Mouse (Mus musculus) megakaryocyte-erythroid progenitor cell, adult 5-6 weeks (primary cell): Measurements from ENCODE around the gene Mthfd1l. TPM values are rescaled to one million over a fixed set of nuclear protein-coding genes. Genes with fewer than 3 reads are reported as not detected.
"Not testable (repeated sequence)": the region's sequence is repeated elsewhere in the genome, so short reads cannot be mapped to it uniquely, and the experiment has no call there.

Experiments
- ATAC-seq: replicated peaks from 2 replicates; pipeline ENCODE4 v1.8.0; 2016; ENCODE audit warnings: mild to moderate bottlenecking, inconsistent platforms; ENCODE audit not compliant: severe bottlenecking, poor library complexity, low FRiP score, low TSS enrichment
- total RNA-seq, 2 experiments: library from RNA; stranded (forward) in 1 of 2; stranded (reverse) in 1 of 2; fragments of 200-1000, 215-1000 nt in 1 of 2; fragments of >200 nt in 1 of 2; fragmentation: Nextera tagmentation in 1 of 2; gene quantifications; 2 replicates each; pipeline ENCODE4 v1.2.3; 2014 to 2017

The Mthfd1l gene
- total RNA-seq, 2 experiments from 2014 or later: 61.1 to 148 TPM

DNA sequence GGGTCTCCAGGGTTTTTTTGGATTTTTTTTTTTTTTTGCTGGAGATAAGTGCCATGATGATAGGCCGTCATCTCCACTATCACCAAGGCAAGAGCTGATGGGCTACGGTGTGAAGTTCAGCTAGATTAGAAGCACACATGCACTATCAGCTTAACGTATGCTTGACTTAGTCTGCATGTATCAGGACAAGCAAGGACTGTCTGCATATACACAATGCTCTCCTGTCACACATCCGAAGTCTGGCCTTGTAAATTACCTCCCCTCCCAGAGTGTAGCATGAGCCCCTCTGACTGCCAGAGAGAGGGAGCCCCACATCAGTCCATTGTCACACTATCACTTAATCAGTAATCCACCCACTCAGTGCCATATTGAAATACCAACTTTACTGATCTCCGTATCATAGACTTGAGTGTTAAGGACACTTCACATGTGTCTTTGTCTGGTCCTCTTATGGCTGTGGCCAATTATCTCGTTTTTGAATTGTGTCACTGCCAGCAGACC lies 99.0 kb downstream of the Mthfd1l start:
- peak; percentile 26; the same call in 1 of the 2 replicates for ATAC-seq

DNA sequence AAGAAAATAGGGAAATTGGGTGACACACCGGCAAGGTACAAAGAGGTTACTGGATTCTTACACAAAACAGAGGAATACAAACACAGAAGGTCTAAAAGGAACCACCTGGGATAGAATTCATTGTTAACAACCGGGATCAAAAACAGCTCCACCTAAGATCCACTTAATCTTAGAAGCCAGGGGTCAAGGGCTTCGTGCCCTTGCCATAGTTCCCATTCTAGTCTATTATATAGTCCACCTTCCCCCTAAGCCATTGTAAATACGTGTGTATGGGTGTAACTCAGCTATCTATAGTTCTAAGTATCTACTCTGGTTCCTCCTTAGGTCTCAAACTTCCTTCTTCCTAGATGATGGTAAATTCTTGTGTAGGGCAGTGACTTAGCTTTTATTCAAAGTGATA lies 99.6 kb downstream of the Mthfd1l start:
- not testable (repeated sequence) for ATAC-seq

DNA sequence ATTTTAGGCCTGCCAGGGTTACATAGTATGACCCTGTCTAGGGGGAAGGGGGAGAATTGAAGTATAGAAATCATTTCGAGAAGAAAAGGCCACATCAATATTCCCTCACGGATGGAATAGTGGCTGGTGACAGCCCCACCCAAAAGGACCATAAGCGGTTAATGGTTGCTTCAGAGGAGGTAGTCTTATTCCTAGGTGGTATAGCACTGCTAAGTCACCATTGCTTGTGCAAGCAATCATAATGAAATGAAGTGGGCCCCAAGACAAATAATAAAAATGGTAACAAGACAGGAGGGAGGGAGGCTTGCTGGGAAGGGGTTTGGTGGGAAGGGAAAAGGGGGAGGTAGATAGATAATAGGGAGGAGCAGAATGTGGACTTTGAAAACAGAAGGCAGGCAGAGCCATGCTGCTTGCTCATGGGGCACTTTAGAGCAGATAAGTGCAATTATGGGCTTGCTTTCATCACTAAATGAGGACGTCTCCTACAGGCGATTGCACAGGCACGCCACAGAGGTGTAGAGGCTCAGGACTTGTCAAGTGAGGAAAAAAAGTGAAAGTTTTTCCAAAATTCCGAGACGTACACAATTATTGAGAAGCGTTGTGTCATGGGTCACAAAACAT lies 105.4 kb downstream of the Mthfd1l start:
- no peak for ATAC-seq

DNA sequence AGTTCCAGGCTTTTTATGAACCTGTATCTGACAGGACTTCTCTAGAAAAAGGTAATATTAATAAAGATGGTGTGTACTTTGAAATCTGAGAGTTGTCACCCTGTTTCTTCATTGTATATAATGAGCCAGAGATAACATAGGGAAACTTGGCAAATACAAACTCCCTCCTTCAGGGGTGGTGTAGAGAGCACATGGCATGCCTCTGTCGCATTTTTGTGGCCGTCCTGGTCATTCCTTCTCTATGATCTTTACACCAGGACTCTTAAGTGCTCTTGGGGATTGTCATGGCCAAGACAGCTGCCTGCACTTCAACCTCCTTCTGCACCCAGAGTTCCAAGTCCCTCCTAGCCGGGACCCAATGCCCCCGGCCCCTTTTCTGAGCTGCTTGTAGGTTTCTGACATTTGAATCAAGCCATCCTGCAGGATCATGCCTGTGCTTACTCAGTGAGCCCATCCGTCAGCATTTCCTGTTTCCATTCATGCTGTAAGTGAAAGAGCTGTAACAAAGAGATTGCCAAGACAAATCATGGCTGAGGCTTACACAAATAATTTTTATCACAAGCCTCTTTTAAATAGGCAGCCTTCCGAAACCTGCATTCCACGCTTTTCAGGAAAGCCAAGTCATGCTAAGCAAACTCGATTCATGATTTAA lies 106.2 kb downstream of the Mthfd1l start:
- ATAC-seq: peak; percentile 45; the same call in 1 of the 2 replicates

DNA sequence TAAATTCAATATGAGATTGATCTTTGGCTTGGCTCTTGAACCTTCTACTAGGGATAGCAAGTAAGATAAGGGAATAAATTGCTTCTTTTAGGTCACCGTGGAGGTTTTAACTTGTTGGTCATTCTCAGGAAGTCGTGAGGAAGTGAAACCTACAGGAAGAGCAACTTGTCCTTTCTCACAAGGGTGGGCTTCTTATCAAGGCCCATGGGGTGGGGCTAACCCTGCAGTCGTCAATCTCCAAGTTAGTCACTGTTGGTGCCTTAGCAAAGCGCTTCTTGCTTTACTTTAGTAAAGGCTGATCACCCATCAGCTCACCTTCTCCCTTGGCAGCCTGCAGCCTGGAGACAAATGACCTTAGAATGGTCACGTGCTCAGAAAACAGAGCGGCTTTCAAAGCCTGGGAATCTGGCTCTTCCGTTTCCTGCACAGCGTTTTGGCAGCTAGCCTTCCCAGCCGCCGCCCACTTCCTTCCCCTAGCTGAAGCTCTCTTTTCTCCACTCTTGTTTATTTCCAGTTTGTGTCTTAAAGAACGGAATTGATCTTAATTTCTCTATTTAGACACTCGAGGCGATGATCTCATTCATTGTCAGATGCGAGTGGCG lies 106.8 kb downstream of the Mthfd1l start:
- 0 out of 2 replicates have a peak, but pooled peaks have one; percentile 13 for ATAC-seq

DNA sequence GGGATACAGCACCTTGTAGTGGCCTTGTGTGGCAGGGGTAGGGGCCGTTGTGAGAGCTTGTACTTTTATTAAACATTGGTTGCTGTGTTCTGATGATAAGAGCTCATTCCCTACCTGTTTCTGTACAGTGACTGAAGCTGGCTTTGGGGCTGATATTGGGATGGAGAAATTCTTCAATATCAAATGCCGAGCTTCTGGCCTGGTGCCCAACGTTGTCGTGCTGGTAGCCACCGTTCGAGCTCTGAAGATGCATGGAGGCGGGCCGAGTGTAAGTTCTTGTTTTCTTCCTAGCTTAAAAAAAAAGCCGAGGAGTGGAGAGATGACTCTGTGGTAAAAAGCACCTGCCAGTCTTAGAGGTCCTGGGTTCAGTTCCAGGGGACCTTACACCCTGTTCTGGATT lies 110.7 kb downstream of the Mthfd1l start:
- ATAC-seq: no peak

DNA sequence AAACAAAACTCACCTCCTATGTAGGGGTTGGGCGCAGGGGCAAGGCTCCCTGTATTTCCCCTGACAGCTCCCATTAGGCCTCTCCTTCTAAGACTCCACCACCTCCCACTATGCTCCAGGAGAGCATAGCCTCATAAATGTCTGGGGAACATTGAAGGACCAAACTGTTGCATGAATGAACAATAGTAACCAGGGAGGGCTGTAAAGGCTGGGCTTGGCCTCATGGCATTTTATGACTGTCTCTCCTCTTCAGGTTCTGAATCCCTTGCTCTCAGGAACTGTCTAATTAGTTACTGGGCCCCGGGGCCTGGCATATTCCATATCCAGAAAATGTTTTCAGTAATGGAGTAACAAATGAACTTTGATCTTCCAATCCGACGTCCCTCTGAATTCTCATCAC lies 112.0 kb downstream of the Mthfd1l start:
- ATAC-seq: no peak

DNA sequence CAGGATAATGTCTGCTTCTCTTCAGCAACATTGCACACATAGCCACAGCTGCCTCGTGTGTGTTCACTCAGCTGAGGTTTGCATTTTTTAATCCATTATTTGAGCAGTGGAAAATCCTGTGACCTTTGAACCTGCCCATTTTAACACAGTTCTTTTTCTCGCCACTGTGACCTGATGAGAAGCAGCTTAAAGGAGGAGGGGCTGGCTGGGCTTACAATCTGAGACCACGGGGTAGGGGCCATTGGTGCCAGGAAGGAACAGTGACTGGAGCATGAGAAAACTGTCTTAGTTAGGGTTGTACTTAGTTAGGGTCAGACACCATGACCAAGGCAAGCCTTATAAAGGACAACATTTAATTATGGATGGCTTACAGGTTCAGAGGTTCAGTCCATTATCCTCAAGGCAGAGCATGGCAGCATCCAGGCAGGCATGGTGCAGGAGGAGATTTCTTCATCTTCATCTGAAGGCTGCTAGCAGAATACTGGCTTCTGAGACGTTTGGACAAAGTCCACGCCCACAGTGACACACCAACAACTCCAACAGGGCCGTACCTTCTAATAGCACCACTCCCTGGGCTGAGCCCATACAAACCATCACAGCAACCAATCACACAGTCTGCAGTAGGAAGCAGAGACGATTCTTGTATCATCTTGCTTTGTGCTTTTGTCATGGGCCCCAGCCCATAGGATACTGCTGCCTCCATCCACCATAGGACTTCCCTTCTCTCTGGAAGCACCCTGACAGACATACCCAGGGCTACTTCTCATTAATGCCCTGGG lies 112.6 kb downstream of the Mthfd1l start:
- ATAC-seq: no peak

DNA sequence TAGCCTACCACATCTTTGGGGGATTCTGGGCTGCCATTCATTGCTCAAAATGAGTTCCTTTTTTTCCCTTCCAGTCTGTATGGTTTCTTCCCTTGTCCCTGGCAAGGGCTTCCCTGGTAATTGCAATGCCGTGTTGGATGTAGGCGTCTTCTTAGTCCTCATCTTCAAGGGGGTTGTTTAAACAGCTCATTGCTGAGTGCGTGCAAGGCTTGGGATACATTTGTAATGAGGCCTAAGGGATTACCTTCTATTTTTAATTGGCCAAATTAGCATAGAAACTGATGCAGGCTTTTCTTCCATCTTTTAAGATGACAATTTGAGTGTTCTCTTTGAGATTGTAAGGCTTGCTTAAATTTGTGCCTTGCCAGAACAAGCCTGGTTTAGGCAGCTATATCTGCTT lies 114.6 kb downstream of the Mthfd1l start:
- ATAC-seq: no peak

DNA sequence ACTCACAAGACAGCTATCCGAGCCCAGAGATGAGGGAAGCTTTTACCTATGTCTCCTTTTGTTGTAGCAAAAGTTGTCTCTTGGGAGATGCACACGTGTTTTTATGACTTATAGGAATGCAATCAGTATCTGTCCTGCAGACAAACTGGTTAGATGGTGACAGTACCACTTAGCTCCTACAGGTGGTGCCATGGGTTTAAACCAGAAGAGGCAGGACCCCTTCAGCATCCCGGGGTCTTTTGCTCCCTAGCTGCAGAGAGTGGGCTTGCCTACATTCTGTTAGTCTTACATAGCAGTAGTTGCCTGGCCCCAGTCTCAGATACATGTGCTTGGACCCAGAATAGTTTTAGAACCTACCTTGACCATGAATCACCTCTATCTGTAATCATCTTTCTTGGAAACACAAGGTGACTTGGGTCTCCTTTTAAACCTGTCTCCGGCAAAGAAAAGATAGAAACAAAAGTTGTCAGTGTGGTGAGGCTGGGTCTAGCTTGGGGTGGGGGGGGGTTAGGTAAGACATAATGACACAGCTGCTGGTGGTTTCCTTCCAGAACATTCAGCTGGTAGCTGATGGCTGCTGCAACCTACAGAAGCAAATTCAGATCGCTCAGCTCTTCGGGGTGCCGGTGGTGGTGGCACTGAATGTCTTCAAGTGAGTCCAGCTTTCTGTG lies 116.0 kb downstream of the Mthfd1l start:
- ATAC-seq: peak; percentile 63; the same call in 1 of the 2 replicates

DNA sequence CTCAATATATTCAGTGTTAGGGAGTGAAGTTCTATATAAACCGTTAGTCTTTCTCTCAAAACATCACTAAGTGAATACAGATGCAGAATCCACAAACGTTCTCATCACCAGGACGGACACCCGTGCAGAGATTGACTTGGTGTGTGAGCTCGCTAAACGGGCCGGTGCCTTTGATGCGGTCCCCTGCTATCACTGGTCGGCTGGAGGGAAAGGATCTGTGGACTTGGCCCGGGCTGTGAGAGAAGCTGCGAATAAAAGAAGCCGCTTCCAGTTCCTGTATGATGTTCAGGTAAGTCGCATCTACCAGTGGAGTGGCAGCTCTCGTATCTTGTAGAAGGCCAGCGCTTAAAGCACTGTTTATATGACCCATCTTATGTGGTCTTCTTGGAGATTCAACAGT lies 117.0 kb downstream of the Mthfd1l start:
- ATAC-seq: no peak

DNA sequence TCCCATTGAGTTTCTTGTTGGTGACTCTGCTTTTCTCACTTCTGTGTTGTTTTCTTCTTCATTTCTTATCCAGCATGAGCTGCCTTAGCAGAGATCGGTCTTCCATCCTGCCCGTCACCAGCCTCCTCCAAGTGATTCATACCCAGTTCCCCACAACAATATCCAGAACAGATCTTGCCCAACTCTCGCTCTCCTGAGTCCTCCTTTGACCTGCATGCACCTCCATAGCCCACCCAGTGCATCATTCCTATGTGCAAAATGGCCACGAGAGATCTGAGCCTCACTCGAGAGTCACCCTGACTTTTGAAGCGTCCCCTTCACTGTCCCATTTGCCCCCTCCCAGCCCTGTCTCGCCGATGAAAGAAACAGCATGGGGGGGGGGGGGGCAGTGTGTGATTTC lies 120.1 kb downstream of the Mthfd1l start:
- no peak for ATAC-seq

DNA sequence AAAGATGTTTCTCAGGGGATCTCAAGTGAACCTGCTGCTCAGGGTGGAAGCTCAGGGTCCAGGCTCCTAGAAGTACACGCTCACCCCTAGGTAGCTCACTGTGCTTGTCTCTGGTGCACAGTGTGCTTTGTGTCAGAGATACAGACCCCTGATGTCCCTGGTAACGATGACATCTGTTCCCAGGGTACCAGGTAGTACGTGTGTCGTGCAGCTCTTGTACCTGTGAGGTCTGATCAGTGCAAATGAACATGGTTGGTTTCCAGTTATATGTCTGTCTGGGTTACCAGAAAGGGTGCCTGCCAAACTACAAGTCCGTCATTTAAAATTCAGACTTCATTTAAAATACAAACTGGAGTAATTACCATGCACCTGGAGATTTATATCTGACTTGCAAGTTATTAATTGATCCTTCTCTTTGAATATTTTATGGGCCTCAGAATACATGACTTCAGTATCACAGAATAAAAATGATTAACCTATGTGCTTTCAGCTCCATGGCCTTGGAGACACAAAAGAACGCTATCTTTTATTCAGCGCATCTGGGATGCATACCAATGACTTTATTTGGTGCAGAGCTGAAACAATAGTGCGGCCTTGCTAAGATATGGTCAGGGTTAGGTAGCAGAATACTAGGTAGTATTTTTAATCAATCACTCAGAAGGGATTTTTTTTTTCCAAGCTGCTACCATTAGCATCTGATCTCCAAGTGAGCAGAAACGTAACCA lies 121.3 kb downstream of the Mthfd1l start:
- no peak for ATAC-seq

DNA sequence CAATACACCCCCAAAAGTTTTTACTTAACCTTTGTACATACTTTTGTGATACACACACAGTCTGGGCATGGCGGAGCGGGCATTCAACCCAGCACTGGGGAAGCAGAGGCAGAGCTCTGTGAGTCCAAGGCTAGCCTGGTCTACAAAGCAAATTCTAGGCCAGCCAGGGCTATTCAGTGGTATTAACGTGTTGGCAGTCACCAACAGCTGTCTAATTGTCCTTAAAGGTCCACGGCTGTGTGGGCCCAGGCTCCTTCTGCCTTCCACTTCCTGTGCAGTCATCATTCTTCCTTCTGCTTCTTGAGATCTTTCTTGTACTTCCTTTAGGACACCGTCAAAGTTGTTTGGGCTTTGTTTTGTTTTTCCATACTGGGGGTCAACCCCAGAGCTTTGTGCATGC lies 123.2 kb downstream of the Mthfd1l start:
- no peak for ATAC-seq

DNA sequence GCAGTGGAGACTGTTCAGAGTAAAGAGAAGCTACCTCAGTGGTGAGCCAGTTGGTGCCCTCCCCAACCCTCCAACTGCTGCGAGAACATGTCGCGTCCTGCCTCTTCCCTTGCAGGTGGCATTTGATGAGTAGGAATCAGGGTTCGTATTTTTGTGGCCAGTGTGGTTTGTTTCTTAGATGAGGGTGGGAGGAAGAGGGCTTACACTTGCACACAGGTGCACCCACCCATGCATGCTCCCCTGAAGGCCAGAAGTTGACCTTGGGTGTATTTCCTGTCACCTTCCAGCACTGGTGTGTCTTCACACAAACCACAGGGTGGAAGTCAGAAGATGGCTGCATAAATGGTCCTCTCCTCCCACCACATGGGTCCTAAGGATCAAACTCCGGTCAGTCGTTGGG lies 127.1 kb downstream of the Mthfd1l start:
- no peak for ATAC-seq

DNA sequence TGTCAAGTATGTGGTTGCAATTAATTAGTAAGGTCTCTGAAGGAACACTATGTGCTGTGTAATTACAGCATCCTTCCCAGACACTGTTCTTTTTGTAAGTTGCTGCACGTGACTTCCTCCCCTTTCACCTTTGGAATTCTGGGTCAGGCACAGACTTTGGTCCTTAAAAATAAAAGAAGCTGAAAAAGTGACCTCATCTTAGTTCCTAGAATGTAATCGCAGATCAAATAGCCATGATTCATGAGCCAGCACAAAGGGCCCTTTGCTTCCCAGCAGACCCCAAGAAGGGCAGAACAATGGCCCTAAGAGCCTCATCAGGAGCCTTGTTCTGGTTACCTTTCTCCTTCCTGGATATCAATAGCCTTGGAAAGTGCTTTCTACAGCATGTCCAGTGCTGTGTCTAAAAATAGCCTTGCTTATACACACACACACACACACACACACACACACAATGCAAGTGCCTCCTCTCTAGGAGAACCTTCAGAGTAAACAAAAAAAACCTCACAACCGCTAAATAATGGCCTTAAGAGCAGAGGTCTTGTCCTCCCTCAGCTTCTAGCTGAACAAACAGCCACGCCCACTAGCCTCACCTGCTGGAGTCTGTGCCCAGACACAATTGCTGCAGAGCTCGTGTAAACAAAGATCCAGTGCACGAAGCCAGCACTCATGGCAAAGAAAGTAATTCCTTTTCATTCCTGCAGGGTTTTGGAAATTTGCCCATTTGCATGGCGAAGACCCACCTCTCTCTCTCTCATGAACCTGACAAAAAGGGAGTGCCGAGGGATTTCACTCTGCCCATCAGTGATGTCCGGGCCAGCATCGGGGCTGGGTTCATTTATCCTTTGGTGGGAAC lies 133.0 kb downstream of the Mthfd1l start:
- ATAC-seq: no peak

DNA sequence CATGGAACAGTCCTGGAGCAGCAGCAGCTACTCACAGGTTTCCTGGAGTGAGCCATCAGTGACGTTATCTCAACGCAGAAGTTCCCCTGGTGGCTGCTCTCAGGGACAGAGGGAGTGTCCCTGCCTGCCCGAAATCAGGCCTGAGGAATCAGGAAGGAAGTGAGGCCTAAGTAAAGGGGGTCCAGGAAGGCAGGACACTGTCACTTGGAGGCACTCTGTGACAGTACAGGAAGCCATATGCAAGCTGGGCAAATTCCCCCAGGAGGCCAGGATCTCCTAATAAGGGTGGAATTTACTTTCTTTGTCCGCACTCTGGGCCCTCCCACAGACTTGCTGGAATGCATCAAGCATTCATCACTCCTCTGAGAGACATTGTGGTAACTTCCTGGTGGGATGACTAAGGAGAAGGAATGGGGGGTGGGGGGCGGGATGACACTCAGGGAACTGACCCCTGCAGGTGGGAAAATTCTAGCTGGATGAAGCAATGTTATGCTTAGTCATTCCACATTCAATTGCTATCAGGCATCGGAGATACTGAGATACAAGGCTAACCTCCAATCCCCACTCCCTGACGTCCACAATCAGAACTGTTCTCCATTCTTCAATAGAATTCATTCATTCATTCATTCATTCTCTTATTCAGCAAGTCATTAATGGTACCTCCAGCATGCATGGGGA lies 134.9 kb downstream of the Mthfd1l start:
- ATAC-seq: peak; percentile 36; the same call in 1 of the 2 replicates
